Mouse (Mus musculus): ENCODE measurements at regions not wholly inside any gene's neighbourhood (a gene's known extent, or its start where the extent isn't known, plus 50 kb on each side); places are given as distances from the start of the nearest gene placed in this dataset.

- Histone ChIP-seq H3K4me3 (replicated peaks; ENCODE audit: control insufficient read depth, low read depth, low read length) (no peak overlapping the region), H3K27ac (ENCODE audit: control insufficient read depth, insufficient read depth, low read depth, low read length, poor library complexity) (no peak overlapping the region), H3K4me1 (ENCODE audit: control insufficient read depth, insufficient read depth, low read length) (no peaks in the 10 kb centered on the region; the same call in 1 of the 2 replicates)
- WGBS: 61% methylated on average over 3 of the region's 3 CpGs
- TF ChIP-seq CTCF (IDR thresholded peaks at IDR 0.05; ENCODE audit: control insufficient read depth, insufficient read depth, low read length): no peak
- TF ChIP-seq POLR2A (IDR thresholded peaks at IDR 0.05; ENCODE audit: borderline replicate concordance, control insufficient read depth, low read depth, low read length): no peak
These were observed 240.1 kb downstream of the Snx13 start for GRCm38 (mm10) chr12:35286974-35287553.

- WGBS: 74% methylated on average over 2 of the region's 2 CpGs
- no peak for TF ChIP-seq CTCF (IDR thresholded peaks at IDR 0.05; ENCODE audit: control insufficient read depth, insufficient read depth, low read length)
- no peak for TF ChIP-seq POLR2A (IDR thresholded peaks at IDR 0.05; ENCODE audit: borderline replicate concordance, control insufficient read depth, low read depth, low read length)
- H3K4me1 ChIP-seq (ENCODE audit: control insufficient read depth, insufficient read depth, low read length): no peaks in the 10 kb centered on the region; the same call in 1 of the 2 replicates
- H3K4me3 ChIP-seq (replicated peaks; ENCODE audit: control insufficient read depth, low read depth, low read length): no peak overlapping the region
- no peak overlapping the region for H3K27ac ChIP-seq (ENCODE audit: control insufficient read depth, insufficient read depth, low read depth, low read length, poor library complexity)
These were observed 237.4 kb downstream of the Snx13 start for GRCm38 (mm10) chr12:35284345-35284744.

GRCm38 (mm10) chr12:35283925-35284324, 236.9 kb downstream of the Snx13 start:
- H3K27ac ChIP-seq (ENCODE audit: control insufficient read depth, insufficient read depth, low read depth, low read length, poor library complexity): no peak overlapping the region
- WGBS: 22% methylated on average over 5 of the region's 5 CpGs
- no peaks in the 10 kb centered on the region; the same call in 1 of the 2 replicates for H3K4me1 ChIP-seq (ENCODE audit: control insufficient read depth, insufficient read depth, low read length)
- TF ChIP-seq CTCF (IDR thresholded peaks at IDR 0.05; ENCODE audit: control insufficient read depth, insufficient read depth, low read length) (no peak), POLR2A (IDR thresholded peaks at IDR 0.05; ENCODE audit: borderline replicate concordance, control insufficient read depth, low read depth, low read length) (no peak)
- no peak overlapping the region for H3K4me3 ChIP-seq (replicated peaks; ENCODE audit: control insufficient read depth, low read depth, low read length)

- Histone ChIP-seq H3K4me3 (replicated peaks; ENCODE audit: control insufficient read depth, low read depth, low read length) (no peak overlapping the region), H3K27ac (ENCODE audit: control insufficient read depth, insufficient read depth, low read depth, low read length, poor library complexity) (no peak overlapping the region), H3K4me1 (ENCODE audit: control insufficient read depth, insufficient read depth, low read length) (no peaks in the 10 kb centered on the region; the same call in 1 of the 2 replicates)
- TF ChIP-seq POLR2A (IDR thresholded peaks at IDR 0.05; ENCODE audit: borderline replicate concordance, control insufficient read depth, low read depth, low read length) (no peak), CTCF (IDR thresholded peaks at IDR 0.05; ENCODE audit: control insufficient read depth, insufficient read depth, low read length) (no peak)
These were observed 236.4 kb downstream of the Snx13 start for GRCm38 (mm10) chr12:35283407-35283806.

- Histone ChIP-seq H3K4me3 (replicated peaks; ENCODE audit: control insufficient read depth, low read depth, low read length) (no peak overlapping the region), H3K27ac (ENCODE audit: control insufficient read depth, insufficient read depth, low read depth, low read length, poor library complexity) (no peak overlapping the region), H3K4me1 (ENCODE audit: control insufficient read depth, insufficient read depth, low read length) (no peaks in the 10 kb centered on the region)
- no peak for TF ChIP-seq CTCF (IDR thresholded peaks at IDR 0.05; ENCODE audit: control insufficient read depth, insufficient read depth, low read length)
- no peak for TF ChIP-seq POLR2A (IDR thresholded peaks at IDR 0.05; ENCODE audit: borderline replicate concordance, control insufficient read depth, low read depth, low read length)
These were observed 222.5 kb downstream of the Snx13 start for GRCm38 (mm10) chr12:35269465-35269864.

- Histone ChIP-seq H3K4me3 (replicated peaks; ENCODE audit: control insufficient read depth, low read depth, low read length) (no peak overlapping the region), H3K27ac (ENCODE audit: control insufficient read depth, insufficient read depth, low read depth, low read length, poor library complexity) (no peak overlapping the region), H3K4me1 (ENCODE audit: control insufficient read depth, insufficient read depth, low read length) (no peaks in the 10 kb centered on the region)
- WGBS: 74% methylated on average over 2 of the region's 2 CpGs
- no peak for TF ChIP-seq POLR2A (IDR thresholded peaks at IDR 0.05; ENCODE audit: borderline replicate concordance, control insufficient read depth, low read depth, low read length)
- TF ChIP-seq CTCF (IDR thresholded peaks at IDR 0.05; ENCODE audit: control insufficient read depth, insufficient read depth, low read length): no peak
These were observed 221.0 kb downstream of the Snx13 start for GRCm38 (mm10) chr12:35268006-35268405.

- 24% methylated on average over 6 of the region's 6 CpGs for WGBS
- TF ChIP-seq CTCF (IDR thresholded peaks at IDR 0.05; ENCODE audit: control insufficient read depth, insufficient read depth, low read length) (no peak), POLR2A (IDR thresholded peaks at IDR 0.05; ENCODE audit: borderline replicate concordance, control insufficient read depth, low read depth, low read length) (no peak)
- Histone ChIP-seq H3K4me3 (replicated peaks; ENCODE audit: control insufficient read depth, low read depth, low read length) (no peak overlapping the region), H3K4me1 (ENCODE audit: control insufficient read depth, insufficient read depth, low read length) (no peaks in the 10 kb centered on the region), H3K27ac (ENCODE audit: control insufficient read depth, insufficient read depth, low read depth, low read length, poor library complexity) (no peak overlapping the region)
These were observed 220.2 kb downstream of the Snx13 start for GRCm38 (mm10) chr12:35267023-35267654.

- Histone ChIP-seq H3K4me3 (replicated peaks; ENCODE audit: control insufficient read depth, low read depth, low read length) (no peak overlapping the region), H3K4me1 (ENCODE audit: control insufficient read depth, insufficient read depth, low read length) (no peaks in the 10 kb centered on the region), H3K27ac (ENCODE audit: control insufficient read depth, insufficient read depth, low read depth, low read length, poor library complexity) (no peak overlapping the region)
- TF ChIP-seq POLR2A (IDR thresholded peaks at IDR 0.05; ENCODE audit: borderline replicate concordance, control insufficient read depth, low read depth, low read length) (no peak), CTCF (IDR thresholded peaks at IDR 0.05; ENCODE audit: control insufficient read depth, insufficient read depth, low read length) (no peak)
These were observed 212.8 kb downstream of the Snx13 start for GRCm38 (mm10) chr12:35259781-35260180.

All from bone marrow, adult 2 months (tissue).